Mouse (Mus musculus) thymus, adult 2 months (tissue): ENCODE data around the gene Duoxa2. TPM values are rescaled to one million over a fixed set of nuclear protein-coding genes. Genes with fewer than 3 reads are reported as not detected.
"Not testable (repeated sequence)": the region's sequence is repeated elsewhere in the genome, so short reads cannot be mapped to it uniquely, and the experiment has no call there.

Source experiments
- DNase-seq: peaks from one replicate; pipeline ENCODE4 v3.0.0; 2021
- H3K27ac ChIP-seq: fragments of 200-500 bp; 2 replicates; pipeline ENCODE4 v1.5.1; 2012; ENCODE audit warnings: low read length, control low read depth; ENCODE audit not compliant: control insufficient read depth, insufficient read depth
- H3K27me3 ChIP-seq: fragments of 200-500 bp; 2 replicates; pipeline ENCODE4 v1.6.1; 2012; ENCODE audit warnings: mild to moderate bottlenecking, low read length, moderate library complexity, mixed read lengths; ENCODE audit not compliant: control insufficient read depth, insufficient read depth
- H3K36me3 ChIP-seq: fragments of 200-500 bp; 2 replicates; pipeline ENCODE4 v1.6.1; 2012; ENCODE audit warnings: mild to moderate bottlenecking, low read length, moderate library complexity; ENCODE audit not compliant: control insufficient read depth, insufficient read depth
- H3K4me1 ChIP-seq: fragments of 200-500 bp; replicated peaks from 2 replicates; pipeline ENCODE4 v1.6.1; 2012; ENCODE audit warnings: low read length; ENCODE audit not compliant: control insufficient read depth, insufficient read depth
- H3K4me3 ChIP-seq: fragments of 200-500 bp; 2 replicates; pipeline ENCODE4 v1.5.1; 2012; ENCODE audit warnings: mild to moderate bottlenecking, low read length, control low read depth, moderate library complexity; ENCODE audit not compliant: control insufficient read depth, insufficient read depth
- CTCF ChIP-seq: fragments of 200-500 bp; IDR thresholded peaks from 2 replicates; pipeline ENCODE4 v1.5.1; 2012; ENCODE audit warnings: mild to moderate bottlenecking, control low read depth, low read length, moderate library complexity, borderline replicate concordance; ENCODE audit not compliant: control insufficient read depth, poor library complexity, insufficient read depth; ENCODE audit errors: extremely low read depth
- POLR2A ChIP-seq: fragments of 200-500 bp; IDR thresholded peaks from 2 replicates; pipeline ENCODE4 v1.6.1; 2012; ENCODE audit warnings: mild to moderate bottlenecking, low read length, control low read depth, moderate library complexity; ENCODE audit not compliant: control insufficient read depth, poor library complexity, insufficient read depth; ENCODE audit errors: extremely low read depth
- WGBS: fragments of 180-500 bp; shearing (Covaris S2); methylation state at CpG from one replicate; pipeline ENCODE4 v1.1.7; 2018; 5-methylcytosine and 5-hydroxymethylcytosine counted together
- polyA plus RNA-seq: library from polyadenylated mRNA; depleted of rRNA; stranded (reverse); fragments of >200 nt; gene quantifications from 2 replicates; pipeline ENCODE4 v1.2.3, GENCODE M21; 2012

The Duoxa2 gene
- polyA plus RNA-seq, 1 experiment: 0.27 TPM

GRCm38 (mm10) chr2:122332222-122332621, 33.5 kb downstream of the Duoxa2 start:
- H3K4me1 ChIP-seq: no peaks in the 10 kb centered on the region
- no peak for DNase-seq
- H3K36me3 ChIP-seq: no peaks in the 10 kb centered on the region
- H3K27ac ChIP-seq: no peak overlapping the region
- H3K27me3 ChIP-seq: no peaks in the 10 kb centered on the region
- WGBS: 86% methylated on average over 3 of the region's 3 CpGs
- no peak overlapping the region for H3K4me3 ChIP-seq
- no peak for TF ChIP-seq POLR2A
- TF ChIP-seq CTCF: no peak

GRCm38 (mm10) chr2:122334170-122334569, 35.5 kb downstream of the Duoxa2 start:
- TF ChIP-seq CTCF: no peak
- no peak for TF ChIP-seq POLR2A
- H3K27me3 ChIP-seq: no peaks in the 10 kb centered on the region
- DNase-seq: no peak

DNA sequence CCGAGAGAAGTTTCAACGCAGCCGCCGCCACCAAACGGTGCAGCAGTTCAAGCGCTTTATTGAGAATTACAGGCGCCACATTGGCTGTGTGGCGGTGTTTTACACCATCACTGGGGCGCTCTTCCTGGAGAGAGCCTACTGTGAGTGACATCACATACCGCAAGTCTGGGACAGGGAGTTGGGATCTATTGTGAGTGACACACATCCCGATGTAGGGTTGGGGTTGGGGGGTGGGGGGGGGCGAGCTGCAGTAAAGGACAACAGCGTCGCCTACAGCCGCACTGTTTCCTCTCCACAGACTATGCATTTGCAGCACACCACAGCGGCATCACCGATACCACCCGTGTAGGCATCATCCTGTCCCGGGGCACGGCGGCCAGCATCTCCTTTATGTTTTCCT, 38.6 kb downstream of the Duoxa2 start:
- H3K36me3 ChIP-seq: no peaks in the 10 kb centered on the region
- no peaks in the 10 kb centered on the region for H3K27me3 ChIP-seq
- H3K4me3 ChIP-seq: no peak overlapping the region
- H3K27ac ChIP-seq: no peak overlapping the region
- H3K4me1 ChIP-seq: no peaks in the 10 kb centered on the region
- WGBS: 85% methylated on average over 21 of the region's 21 CpGs
- TF ChIP-seq CTCF (no peak), POLR2A (no peak)
- no peak for DNase-seq

More at GRCm38 (mm10) chr2:122334170-122334569, 35.5 kb downstream of the Duoxa2 start:
- no peak overlapping the region for H3K27ac ChIP-seq
- H3K4me3 ChIP-seq: no peak overlapping the region
- no peaks in the 10 kb centered on the region for H3K36me3 ChIP-seq
- H3K4me1 ChIP-seq: no peaks in the 10 kb centered on the region
- 72% methylated on average over 3 of the region's 3 CpGs for WGBS

GRCm38 (mm10) chr2:122345106-122345893, 46.6 kb downstream of the Duoxa2 start:
- Histone ChIP-seq H3K27ac (no peak overlapping the region), H3K36me3 (no peaks in the 10 kb centered on the region)
- 92% methylated on average over 6 of the region's 6 CpGs for WGBS

DNA sequence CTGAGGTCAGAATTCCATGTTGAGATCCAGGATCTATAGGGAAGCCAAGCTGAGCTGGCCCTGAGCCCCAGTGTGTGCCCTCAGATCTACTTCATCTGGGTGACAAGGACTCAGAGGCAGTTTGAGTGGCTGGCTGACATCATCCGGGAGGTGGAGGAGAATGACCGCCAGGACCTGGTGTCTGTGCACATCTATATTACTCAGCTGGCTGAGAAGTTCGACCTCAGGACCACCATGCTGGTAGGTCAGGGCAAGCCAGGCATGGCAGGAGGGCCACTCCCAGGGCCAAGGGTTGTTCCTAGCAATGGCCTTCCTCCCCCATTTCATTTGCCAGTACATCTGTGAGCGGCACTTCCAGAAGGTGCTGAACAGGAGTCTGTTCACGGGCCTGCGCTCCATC, 47.5 kb downstream of the Duoxa2 start:
- 90% methylated on average over 6 of the region's 6 CpGs for WGBS
- DNase-seq, H3K4me1 ChIP-seq, H3K4me3 ChIP-seq, H3K27me3 ChIP-seq, H3K36me3 ChIP-seq, H3K27ac ChIP-seq: not testable (repeated sequence)

More at GRCm38 (mm10) chr2:122345106-122345893, 46.6 kb downstream of the Duoxa2 start:
- Histone ChIP-seq H3K4me3 (no peak overlapping the region), H3K27me3 (no peaks in the 10 kb centered on the region), H3K4me1 (peaks cover 10% of the 10 kb centered on the region)
- DNase-seq: no peak
- TF ChIP-seq CTCF: no peak
- TF ChIP-seq POLR2A: no peak

DNA sequence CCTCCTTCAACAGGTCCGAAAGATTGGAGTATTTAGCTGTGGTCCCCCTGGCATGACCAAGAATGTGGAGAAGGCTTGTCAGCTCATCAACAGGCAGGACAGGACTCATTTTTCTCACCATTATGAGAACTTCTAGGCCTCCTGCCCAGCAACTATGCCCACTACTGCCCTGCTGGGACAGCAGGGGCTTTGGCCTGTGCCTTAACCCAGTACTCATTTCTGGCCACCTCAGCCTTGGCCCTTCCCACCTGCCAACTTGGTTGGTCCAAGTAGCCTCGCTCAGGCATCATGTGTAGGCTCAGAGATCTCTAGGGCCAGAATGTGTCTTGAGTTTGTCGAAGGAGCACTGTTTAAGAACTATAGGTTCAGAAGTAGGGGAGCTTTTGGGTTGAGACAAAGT, 48.6 kb downstream of the Duoxa2 start:
- WGBS: 98% methylated on average over 3 of the region's 3 CpGs
- H3K27ac ChIP-seq: no peak overlapping the region
- TF ChIP-seq CTCF (no peak), POLR2A (no peak)
- no peaks in the 10 kb centered on the region for H3K27me3 ChIP-seq
- H3K4me3 ChIP-seq: no peak overlapping the region
- peaks cover 10% of the 10 kb centered on the region for H3K4me1 ChIP-seq
- no peak for DNase-seq
- no peaks in the 10 kb centered on the region for H3K36me3 ChIP-seq
